Mouse (Mus musculus) heart, postnatal 10 days (tissue): Measurements from ENCODE around the gene Mmel1. TPM values are rescaled to one million over a fixed set of nuclear protein-coding genes. Genes with fewer than 3 reads are reported as not detected.

Source experiments
- DNase-seq, 2 experiments: peaks; one replicate each; pipeline ENCODE4 v3.0.0; 2021
- intact Hi-C: fragments of 180-260 bp; cut with DNase I; formaldehyde crosslinking; loops from one replicate; pipeline ENCODE4 v1.15.1; 2025
- total RNA-seq, 2 experiments: library from RNA; stranded (reverse); gene quantifications; 2 replicates each; pipeline ENCODE4 v1.2.3; 2021

Gene Mmel1
- total RNA-seq, 2 experiments from 2014 or later: 0.32 to 0.48 TPM

- DNase-seq: no peak
- intact Hi-C loops: no loop called here
Measured at GRCm38 (mm10) chr4:154863436-154863935, 5.9 kb upstream of the Mmel1 start.

DNA sequence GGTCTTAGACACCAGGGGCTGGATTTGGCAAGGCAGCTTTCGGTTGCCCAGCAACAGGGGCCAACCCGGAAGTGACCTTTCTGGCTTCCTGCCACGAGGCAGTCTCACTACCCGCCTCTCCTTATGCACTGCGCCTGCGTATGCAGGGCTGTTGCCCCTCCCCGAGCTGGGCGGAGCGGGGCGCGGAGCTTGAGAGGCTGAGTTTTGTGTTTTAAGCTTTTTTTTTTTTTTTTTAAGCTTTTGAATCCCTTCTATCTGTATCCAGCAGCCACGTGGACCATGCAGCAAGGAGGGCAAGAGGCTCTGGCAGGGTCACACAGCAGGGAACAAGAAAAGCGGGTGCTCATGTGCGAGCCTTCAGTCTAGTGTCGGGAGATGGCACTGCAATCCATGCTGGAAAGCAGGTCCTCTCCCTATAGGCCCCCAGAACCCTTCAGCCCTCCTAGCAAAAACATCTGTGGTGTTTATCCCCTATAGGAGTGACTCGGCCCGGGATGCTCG, 5.1 kb upstream of the Mmel1 start:
- peak; percentile 91 to 96 for DNase-seq

GRCm38 (mm10) chr4:154864961-154865760, 4.2 kb upstream of the Mmel1 start:
- no peak for DNase-seq
- intact Hi-C loops: no loop called here

More for the DNA sequence above, 5.1 kb upstream of the Mmel1 start:
- intact Hi-C loops: no loop called here

GRCm38 (mm10) chr4:154866391-154866790, 3.0 kb upstream of the Mmel1 start:
- DNase-seq: no peak
- intact Hi-C loops: no loop called here

DNA sequence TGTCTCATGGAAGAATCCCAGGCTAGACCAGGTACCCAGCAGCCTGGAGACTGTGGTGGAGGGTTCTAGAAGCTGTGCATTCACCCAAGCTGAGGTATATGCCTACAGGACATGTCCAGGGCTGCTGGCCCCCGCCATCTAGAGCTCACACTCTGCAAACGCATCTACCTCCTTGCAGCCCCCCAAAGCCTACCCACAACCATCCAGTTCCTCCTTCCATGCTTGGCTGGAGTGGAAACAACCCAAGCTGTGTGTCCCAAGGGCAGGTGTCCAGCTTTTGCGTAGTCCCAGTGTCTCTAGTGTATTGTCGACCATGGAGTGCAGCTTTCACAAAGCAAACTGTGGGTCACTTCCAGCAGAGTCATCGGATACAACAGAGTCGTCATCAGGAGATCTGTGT, 2.1 kb upstream of the Mmel1 start:
- intact Hi-C loops: no loop called here
- no peak for DNase-seq

GRCm38 (mm10) chr4:154870721-154871120, 1.3 kb downstream of the Mmel1 start:
- no peak for DNase-seq
- intact Hi-C loops: no loop called here

DNA sequence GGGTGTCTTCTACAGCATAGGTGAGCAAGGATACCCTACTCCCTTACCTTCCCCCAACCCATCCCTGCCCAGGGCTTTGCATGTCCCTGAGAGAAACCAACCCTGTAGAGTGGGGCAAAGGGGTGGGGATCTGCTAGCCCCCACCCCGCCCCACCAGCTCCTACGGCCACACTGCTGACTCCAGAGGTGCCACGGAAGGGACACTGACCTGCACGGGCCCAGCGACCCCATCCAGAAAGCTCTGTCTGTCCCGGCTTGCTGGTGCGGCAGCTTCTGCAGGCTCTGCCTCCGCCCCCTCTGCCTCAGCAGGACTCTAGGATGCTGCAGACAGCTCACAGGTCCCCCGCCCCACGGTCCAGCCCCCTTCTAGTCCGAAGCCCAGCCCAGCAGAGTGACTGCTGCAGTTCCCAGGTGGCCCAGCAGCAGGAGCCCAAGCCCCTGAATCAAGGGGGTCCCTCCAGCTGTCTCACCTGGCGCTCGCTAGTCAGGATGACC, 2.4 kb downstream of the Mmel1 start:
- intact Hi-C loops: no loop called here
- DNase-seq: no peak

DNA sequence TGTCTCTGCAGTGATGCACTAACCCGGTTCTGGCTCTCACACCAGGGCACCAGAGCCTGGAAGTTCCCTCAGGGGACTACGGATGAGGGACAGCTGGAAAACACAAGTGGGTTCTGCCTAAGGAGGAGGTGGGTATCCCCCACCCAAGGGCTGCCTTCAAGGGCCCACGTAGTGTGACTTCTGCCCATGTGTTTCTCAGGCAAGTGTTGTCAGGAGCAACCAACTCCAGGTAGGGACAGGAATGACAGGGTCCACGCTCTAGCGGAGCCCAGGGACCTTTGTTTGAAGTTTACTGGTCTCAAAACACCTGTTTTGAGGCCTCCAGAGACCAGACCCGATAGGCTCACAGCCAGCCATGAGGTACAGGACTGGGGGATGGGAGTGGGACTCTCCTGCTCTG, 3.8 kb downstream of the Mmel1 start:
- DNase-seq: no peak
- intact Hi-C loops: no loop called here

DNA sequence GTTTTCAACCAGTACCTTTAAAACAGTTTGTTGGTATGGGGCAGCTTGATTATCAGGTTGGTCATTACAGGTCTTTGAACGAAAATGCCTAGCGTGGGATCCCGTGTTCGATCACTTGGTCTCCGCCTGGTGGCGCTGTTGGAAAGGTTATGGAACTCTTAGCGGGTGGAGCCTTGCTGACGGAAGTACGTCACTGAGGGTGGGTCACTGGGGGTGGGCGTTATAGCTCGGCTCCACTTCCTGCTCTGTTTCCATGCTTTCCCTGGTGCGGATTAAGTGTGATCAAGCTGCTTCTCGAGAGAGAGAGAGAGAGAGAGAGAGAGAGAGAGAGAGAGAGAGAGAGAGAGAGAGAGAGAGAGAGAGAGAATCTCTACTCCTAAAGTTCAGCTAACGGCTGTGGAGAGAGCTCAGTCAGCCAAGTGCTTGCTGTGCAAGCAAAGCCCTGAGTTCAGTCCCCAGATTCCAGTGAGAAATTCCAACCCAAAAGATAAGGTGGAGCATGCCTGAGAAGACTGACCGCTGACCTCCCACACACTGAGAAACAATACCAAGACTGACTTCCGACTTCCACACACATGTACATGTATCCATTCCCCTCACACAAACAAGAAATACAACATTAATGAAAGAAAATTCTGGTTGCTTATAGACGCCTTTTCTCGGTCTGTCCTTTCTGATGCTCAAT, 8.6 kb downstream of the Mmel1 start:
- peak; percentile 93 to 97 for DNase-seq
- intact Hi-C loops: loop anchor here (1.0 to 5.0 kb wide), 5 partner anchors 29 to 188 kb away; no protein-coding TSS in a partner anchor

GRCm38 (mm10) chr4:154880730-154881129, 11.3 kb downstream of the Mmel1 start:
- peak; percentile 72 to 75 for DNase-seq
- intact Hi-C loops: no loop called here

- no peak for DNase-seq
- intact Hi-C loops: no loop called here
Measured at GRCm38 (mm10) chr4:154882014-154882659, 12.8 kb downstream of the Mmel1 start.

- DNase-seq: no peak
Measured at GRCm38 (mm10) chr4:154885416-154885815, 16.0 kb downstream of the Mmel1 start.

GRCm38 (mm10) chr4:154886876-154887592, 17.6 kb downstream of the Mmel1 start:
- no peak for DNase-seq
- intact Hi-C loops: no loop called here

More at GRCm38 (mm10) chr4:154885416-154885815, 16.0 kb downstream of the Mmel1 start:
- intact Hi-C loops: no loop called here

GRCm38 (mm10) chr4:154887593-154888250, 18.3 kb downstream of the Mmel1 start:
- DNase-seq: no peak
- intact Hi-C loops: no loop called here

GRCm38 (mm10) chr4:154890887-154891286, 21.5 kb downstream of the Mmel1 start:
- intact Hi-C loops: no loop called here

GRCm38 (mm10) chr4:154895549-154895948, 26.2 kb downstream of the Mmel1 start:
- intact Hi-C loops: no loop called here
- DNase-seq: no peak

More at GRCm38 (mm10) chr4:154890887-154891286, 21.5 kb downstream of the Mmel1 start:
- DNase-seq: no peak

- intact Hi-C loops: no loop called here
- DNase-seq: peak in 1 of 2 experiments; percentile 50
Measured at GRCm38 (mm10) chr4:154897676-154898465, 28.5 kb downstream of the Mmel1 start.

DNA sequence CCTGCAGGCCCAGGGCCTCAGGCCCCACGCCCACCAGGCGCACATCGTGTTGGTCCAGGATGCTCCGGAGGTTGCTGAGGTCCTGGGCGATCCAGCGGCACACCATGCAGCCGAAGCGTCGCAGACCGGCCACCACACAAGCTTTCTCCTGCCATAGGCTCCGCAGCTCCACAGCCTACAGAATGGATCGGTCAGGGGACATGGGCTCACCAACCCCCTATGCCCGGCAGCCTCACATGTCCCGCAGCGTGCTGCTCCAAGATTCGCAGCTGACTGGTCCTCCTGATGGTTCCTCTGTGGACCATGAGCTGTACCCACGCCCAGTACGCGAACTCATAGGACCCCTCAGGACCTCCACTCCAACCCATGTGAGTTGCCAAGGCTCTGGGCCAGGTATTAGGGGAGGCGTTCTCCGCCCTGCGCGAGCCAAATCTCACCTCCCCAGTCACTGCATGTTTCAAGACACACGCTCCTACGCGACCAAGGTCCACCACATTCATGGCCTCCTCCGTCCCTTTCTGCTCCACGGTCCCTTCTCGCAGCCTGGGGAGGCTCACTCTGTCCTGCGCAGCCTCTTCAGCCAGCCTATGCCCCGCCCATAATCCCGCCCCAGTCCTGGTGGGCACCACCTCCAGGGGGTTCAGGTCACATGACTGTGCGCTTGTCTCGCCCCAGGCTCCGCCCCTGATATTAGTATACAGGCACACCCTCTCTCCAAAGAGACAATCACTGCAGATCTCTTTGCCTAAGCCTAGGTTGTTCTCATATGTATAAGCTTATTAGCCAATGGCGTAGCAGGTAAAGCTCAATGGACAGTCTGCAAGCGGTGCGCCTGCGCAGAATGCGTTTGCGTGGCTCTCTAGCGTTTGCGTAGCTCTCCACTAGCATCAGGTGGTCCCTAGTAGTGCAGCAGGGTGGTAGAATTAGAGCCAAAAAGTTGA, 29.4 kb downstream of the Mmel1 start, which contains the start of gene Fam213b:
Gene Fam213b, minus strand, starts transcription at position 630 of the 941 bp plus-strand sequence.
- peak; percentile 81 to 83 for DNase-seq
- intact Hi-C loops: no loop called here
